Mouse (Mus musculus) embryo, embryonic 10.5 days (tissue): ENCODE results near the gene Galm.
"Not testable (repeated sequence)": the region's sequence is repeated elsewhere in the genome, so short reads cannot be mapped to it uniquely, and the experiment has no call there.

ENCODE experiments used
- DNase-seq: peaks from one replicate; pipeline ENCODE4 v3.0.0-alpha.2; 2015; ENCODE audit warnings: low spot score

Gene Galm

GRCm38 (mm10) chr17:80166346-80166745 lies 39.1 kb downstream of the Galm start:
- DNase-seq, result no peak

- no peak for DNase-seq
These were observed 40.2 kb downstream of the Galm start for GRCm38 (mm10) chr17:80167436-80167835.

GRCm38 (mm10) chr17:80167851-80168251 lies 40.6 kb downstream of the Galm start:
- peak; percentile 16 for DNase-seq

- DNase-seq, result peak; percentile 78
These were observed 41.3 kb downstream of the Galm start for GRCm38 (mm10) chr17:80168425-80169182.

- no peak for DNase-seq
These were observed 42.5 kb downstream of the Galm start for GRCm38 (mm10) chr17:80169792-80170191.

- no peak for DNase-seq
These were observed 43.7 kb downstream of the Galm start for GRCm38 (mm10) chr17:80170951-80171350.

- no peak for DNase-seq
These were observed 44.7 kb downstream of the Galm start for GRCm38 (mm10) chr17:80171948-80172347.

GRCm38 (mm10) chr17:80172761-80173160 lies 45.5 kb downstream of the Galm start:
- DNase-seq, result no peak

- DNase-seq, result no peak
These were observed 46.4 kb downstream of the Galm start for GRCm38 (mm10) chr17:80173708-80174107.

- no peak for DNase-seq
These were observed 46.9 kb downstream of the Galm start for GRCm38 (mm10) chr17:80174146-80174545.

- peak; percentile 31 for DNase-seq
These were observed 47.6 kb downstream of the Galm start for GRCm38 (mm10) chr17:80174699-80175385.

- no peak for DNase-seq
These were observed 48.1 kb downstream of the Galm start for GRCm38 (mm10) chr17:80175386-80175739.

- DNase-seq, result no peak
These were observed 48.7 kb downstream of the Galm start for GRCm38 (mm10) chr17:80175966-80176365.

GRCm38 (mm10) chr17:80178846-80179245 lies 51.6 kb downstream of the Galm start:
- DNase-seq, result not testable (repeated sequence)

- peak; percentile 85 for DNase-seq
These were observed 52.7 kb downstream of the Galm start for GRCm38 (mm10) chr17:80179959-80180358.

- DNase-seq, result no peak
These were observed 53.2 kb downstream of the Galm start for GRCm38 (mm10) chr17:80180468-80180867.

- DNase-seq, result no peak
These were observed 56.3 kb downstream of the Galm start for GRCm38 (mm10) chr17:80183615-80184014.

- peak; percentile 66 for DNase-seq
These were observed 65.8 kb downstream of the Galm start for GRCm38 (mm10) chr17:80193075-80193474.

- DNase-seq, result no peak
These were observed 72.0 kb downstream of the Galm start for GRCm38 (mm10) chr17:80199160-80199778.

GRCm38 (mm10) chr17:80205657-80206056 lies 78.4 kb downstream of the Galm start:
- DNase-seq, result peak; percentile 16

GRCm38 (mm10) chr17:80206301-80206670 lies 79.0 kb downstream of the Galm start:
- DNase-seq, result peak; percentile 69

- peak; percentile 100 for DNase-seq
These were observed 79.7 kb downstream of the Galm start, which contains the start of the genes Srsf7 and Ttc39d for GRCm38 (mm10) chr17:80206671-80207581. Srsf7 (minus strand) TSS chr17:80207307. Ttc39d (plus strand) TSS chr17:80207460.
